Comparison of ENCODE assay signal across 9 mouse cellular contexts in the genomic region with DNA sequence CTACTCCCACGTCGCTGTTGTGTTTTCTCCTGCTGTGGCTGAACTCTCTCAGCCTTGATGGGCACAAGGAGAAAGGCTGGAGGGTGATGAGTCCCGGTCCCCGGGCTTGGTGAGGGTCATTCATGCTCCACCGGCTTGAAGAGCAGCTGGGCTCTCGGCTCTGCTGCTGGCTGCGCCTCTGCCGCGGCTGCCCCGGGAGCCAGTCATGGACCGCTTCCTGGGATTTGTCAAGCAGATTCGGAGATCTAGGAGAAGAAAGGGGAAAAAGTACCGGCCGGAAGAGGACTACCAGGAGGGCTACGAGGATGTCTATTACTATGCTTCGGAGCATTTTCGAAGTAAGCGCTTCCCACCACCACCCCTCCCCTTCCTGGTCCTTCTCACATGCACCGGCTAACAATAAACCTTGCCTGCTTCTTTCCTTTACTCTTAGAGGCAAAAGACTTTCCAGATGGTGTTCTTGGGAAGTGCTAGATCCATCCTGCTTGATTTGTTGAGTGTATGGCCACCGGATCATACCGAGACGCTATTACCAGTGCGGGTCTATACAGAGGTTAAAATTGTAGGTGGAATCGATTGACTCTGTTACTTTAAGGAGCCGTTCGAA.
DNase-seq lines count a peak whose midpoint lies in the region; ATAC-seq and TF ChIP-seq lines count a peak whose summit lies in the region.
"Had no signal": no experiment of that assay in that cellular context is flagged by ENCODE, and none has a peak within 500 bp of the region (broad histone marks: within the 10 kb centered on the region; RNA-seq: fewer than 3 reads in every experiment).

No protein-coding gene starts in this region.

- H3K9me3 ChIP-seq in E14TG2a.4 (ENCODE audit: low read length): no peaks in the 10 kb centered on the region
- H3K9me3 ChIP-seq in embryonic facial prominence, embryonic 14.5 days (ENCODE audit: control insufficient read depth, low read length): no peaks in the 10 kb centered on the region
- no peaks in the 10 kb centered on the region for H3K9me3 ChIP-seq in neural tube, embryonic 12.5 days

- H3K27me3 ChIP-seq in E14TG2a.4 (ENCODE audit: insufficient read depth, low read length): peaks cover 39% of the 10 kb centered on the region
- peaks cover 26% of the 10 kb centered on the region for H3K27me3 ChIP-seq in embryonic facial prominence, embryonic 14.5 days (replicated peaks; ENCODE audit: control insufficient read depth, insufficient read depth, low read length)
- H3K27me3 ChIP-seq in neural tube, embryonic 12.5 days (replicated peaks): no peaks in the 10 kb centered on the region
- H3K27me3 ChIP-seq: CH12.LX had no signal

- H3K9ac ChIP-seq in embryonic facial prominence, embryonic 14.5 days (ENCODE audit: low read depth, low read length): 0 out of 2 replicates have a peak overlapping the region, but pooled peaks have one; percentile 14
- peak overlapping the region; percentile 56 for H3K9ac ChIP-seq in neural tube, embryonic 12.5 days

- 3% methylated on average over 26 of the region's 26 CpGs for WGBS in embryonic facial prominence, embryonic 14.5 days
- WGBS in neural tube, embryonic 12.5 days: 3% methylated on average over 26 of the region's 26 CpGs

- no peak overlapping the region for H3K27ac ChIP-seq in embryonic facial prominence, embryonic 14.5 days (replicated peaks; ENCODE audit: low read depth, low read length)
- no peak overlapping the region for H3K27ac ChIP-seq in neural tube, embryonic 12.5 days

- TF ChIP-seq CTCF in E14TG2a.4 (conservative IDR thresholded peaks at IDR 0.05; ENCODE audit: low read length): no peak

- peak; percentile 6 for DNase-seq in gastrocnemius, postnatal 10 days
- no peak for DNase-seq in gastrocnemius, adult 18-20 months (ENCODE audit: low spot score)
- DNase-seq in embryonic facial prominence, embryonic 14.5 days (ENCODE audit: low spot score): no peak
- peak; percentile 23 for DNase-seq in kidney, postnatal 14 days
- DNase-seq in ovary, postnatal 14 days (ENCODE audit: low spot score): no peak
- no peak for DNase-seq in urinary bladder, postnatal 14 days (ENCODE audit: low spot score)

- ATAC-seq in embryonic facial prominence, embryonic 14.5 days (ENCODE audit: low read depth): no peak
- peak; percentile 62 for ATAC-seq in neural tube, embryonic 12.5 days (ENCODE audit: low FRiP score, low read depth)

- H3K4me3 ChIP-seq in E14TG2a.4 (replicated peaks; ENCODE audit: low read length): peak overlapping the region; percentile 63
- H3K4me3 ChIP-seq in embryonic facial prominence, embryonic 14.5 days (ENCODE audit: low read depth, low read length): peak overlapping the region; percentile 33
- H3K4me3 ChIP-seq in neural tube, embryonic 12.5 days: peak overlapping the region; percentile 45

- peak overlapping the region; percentile 61 for H3K4me2 ChIP-seq in embryonic facial prominence, embryonic 14.5 days (ENCODE audit: low read depth, low read length)
- peak overlapping the region; percentile 78 for H3K4me2 ChIP-seq in neural tube, embryonic 12.5 days (replicated peaks)

- peaks cover 17% of the 10 kb centered on the region for H3K4me1 ChIP-seq in E14TG2a.4 (replicated peaks; ENCODE audit: low read depth, low read length)
- H3K4me1 ChIP-seq in embryonic facial prominence, embryonic 14.5 days (ENCODE audit: control insufficient read depth, insufficient read depth, low read length): peaks cover 14% of the 10 kb centered on the region
- H3K4me1 ChIP-seq in neural tube, embryonic 12.5 days: peaks cover 39% of the 10 kb centered on the region

- no peaks in the 10 kb centered on the region for H3K36me3 ChIP-seq in E14TG2a.4 (ENCODE audit: insufficient read depth, low read length)
- no peaks in the 10 kb centered on the region for H3K36me3 ChIP-seq in embryonic facial prominence, embryonic 14.5 days (ENCODE audit: control insufficient read depth, insufficient read depth, low read length)
- H3K36me3 ChIP-seq in neural tube, embryonic 12.5 days: no peaks in the 10 kb centered on the region

Comparison
In these comparisons a context has a peak if more than half of its experiments do, and no peak if none do; other contexts are left out.
1. DNase-seq: peak in gastrocnemius, postnatal 10 days (single experiment) and kidney, postnatal 14 days (single experiment); none in gastrocnemius, adult 18-20 months (single experiment), embryonic facial prominence, embryonic 14.5 days (single experiment), ovary, postnatal 14 days (single experiment) and urinary bladder, postnatal 14 days (single experiment).
2. Peak in every context shown above with its lines, with median percentiles within 50 percentile points of each other: H3K4me3 ChIP-seq.